Mouse (Mus musculus): ENCODE measurements around the gene Btbd6.

Gene Btbd6

DNA sequence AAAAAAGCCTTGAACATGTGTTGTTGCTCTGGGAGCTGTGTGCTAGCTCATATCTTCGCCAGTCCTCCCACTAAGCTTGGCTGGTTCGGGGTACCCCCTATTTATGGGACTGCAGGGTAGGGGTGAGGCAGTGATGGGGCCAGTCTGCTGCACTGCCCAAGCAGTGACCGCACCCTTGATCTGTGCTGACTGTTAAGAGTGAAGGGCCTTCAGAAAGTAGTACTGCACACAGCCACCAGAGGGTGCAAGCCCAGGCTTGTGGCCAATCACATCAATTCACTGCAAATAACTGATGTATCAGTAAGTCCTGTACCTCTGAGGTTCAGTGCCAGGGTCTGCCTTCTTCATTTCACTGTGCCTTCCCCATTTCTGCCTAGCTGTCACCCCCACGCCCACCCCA, 20.5 kb upstream of the Btbd6 start:
- peak; percentile 71 to 92 for DNase-seq

DNA sequence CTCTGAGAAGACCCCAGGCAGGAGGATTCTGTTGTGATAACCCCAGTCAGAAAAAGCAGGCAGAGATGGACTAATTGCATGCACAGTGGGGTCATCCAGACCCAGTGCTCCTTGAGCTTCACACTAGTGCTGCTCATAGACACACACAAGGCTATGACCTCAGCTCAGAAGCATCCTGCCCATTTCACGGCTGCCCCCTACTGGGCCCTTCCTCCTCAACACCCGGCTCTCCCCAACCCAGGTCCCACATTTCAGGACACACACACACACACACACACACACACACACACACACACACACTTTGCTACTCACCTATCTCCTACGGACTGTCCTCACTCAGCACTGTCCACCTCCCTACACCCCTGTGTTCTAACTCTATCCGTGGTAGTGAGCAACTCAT, 18.0 kb upstream of the Btbd6 start:
- DNase-seq, result peak; percentile 42 to 77

- no peak for DNase-seq
These were observed 16.9 kb upstream of the Btbd6 start for GRCm38 (mm10) chr12:112959421-112959820.

DNA sequence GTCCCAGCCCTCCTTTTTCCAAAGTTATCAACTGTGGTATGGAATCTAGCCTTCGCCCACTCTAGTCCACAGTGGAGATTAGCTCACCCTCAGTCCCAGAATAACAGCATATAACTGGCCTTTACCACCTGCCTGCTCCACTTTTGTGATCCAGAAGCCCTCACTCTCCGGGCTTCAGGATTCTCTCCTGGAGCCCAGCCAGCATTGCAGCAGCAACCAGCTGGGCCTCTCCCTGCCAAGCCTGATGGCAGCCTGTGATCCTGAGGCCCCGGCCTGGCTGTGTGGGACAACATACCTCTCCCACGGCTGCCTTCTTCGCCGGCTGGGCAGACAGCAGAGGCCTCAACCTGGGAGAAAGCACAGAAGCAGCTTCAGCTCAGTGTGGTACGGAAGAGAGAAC, 14.9 kb upstream of the Btbd6 start:
- DNase-seq, result peak in 1 of 2 experiments; percentile 27

GRCm38 (mm10) chr12:112961872-112962271, 14.4 kb upstream of the Btbd6 start:
- DNase-seq, result peak in 1 of 2 experiments; percentile 27

- DNase-seq, result no peak
These were observed 10.5 kb upstream of the Btbd6 start for GRCm38 (mm10) chr12:112965783-112966182.

GRCm38 (mm10) chr12:112968943-112969342, 7.3 kb upstream of the Btbd6 start:
- DNase-seq, result no peak

- DNase-seq, result no peak
These were observed 6.7 kb upstream of the Btbd6 start for GRCm38 (mm10) chr12:112969616-112970015.

- DNase-seq, result no peak
These were observed 1.5 kb upstream of the Btbd6 start for GRCm38 (mm10) chr12:112974736-112975135.

GRCm38 (mm10) chr12:112977156-112977555, 874 bp downstream of the Btbd6 start:
- peak in 1 of 2 experiments; percentile 16 for DNase-seq

DNA sequence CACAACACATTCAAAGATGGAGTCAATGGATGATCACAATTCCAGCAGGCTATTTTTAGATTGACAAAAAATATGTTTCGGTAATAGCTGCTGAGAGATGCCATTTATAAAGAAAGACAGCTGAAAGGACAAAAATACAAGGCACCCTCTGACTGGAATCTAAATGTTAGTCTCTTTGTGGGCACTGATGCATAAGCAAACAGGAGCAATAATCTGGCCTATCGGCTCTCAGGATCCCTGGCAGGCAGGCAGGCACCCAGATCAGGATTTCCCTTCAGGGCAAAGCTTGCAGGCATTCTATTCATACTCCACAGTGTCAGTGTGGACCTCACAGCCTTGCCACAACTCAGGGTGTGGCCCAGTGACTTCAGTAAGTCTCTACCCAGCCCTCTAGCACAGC, 5.7 kb downstream of the Btbd6 start:
- DNase-seq, result no peak

DNA sequence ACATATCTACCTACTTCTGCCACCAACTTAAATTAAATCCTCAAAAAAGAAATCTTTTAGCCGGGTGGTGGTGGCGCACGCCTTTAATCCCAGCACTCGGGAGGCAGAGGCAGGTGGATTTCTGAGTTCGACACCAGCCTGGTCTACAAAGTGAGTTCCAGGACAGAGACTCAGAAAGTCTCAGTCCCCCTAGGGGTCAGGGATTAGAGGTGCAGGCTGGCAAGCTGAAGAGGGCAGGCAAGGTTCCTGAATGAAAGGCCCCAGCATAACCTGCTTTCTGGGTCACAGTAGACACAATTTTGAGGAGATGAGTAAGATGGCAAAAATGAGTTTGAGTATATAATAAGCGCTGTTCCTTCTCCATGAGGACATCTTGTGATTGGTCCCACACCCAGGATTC, 9.1 kb downstream of the Btbd6 start:
- peak in 1 of 2 experiments; percentile 9 for DNase-seq

DNA sequence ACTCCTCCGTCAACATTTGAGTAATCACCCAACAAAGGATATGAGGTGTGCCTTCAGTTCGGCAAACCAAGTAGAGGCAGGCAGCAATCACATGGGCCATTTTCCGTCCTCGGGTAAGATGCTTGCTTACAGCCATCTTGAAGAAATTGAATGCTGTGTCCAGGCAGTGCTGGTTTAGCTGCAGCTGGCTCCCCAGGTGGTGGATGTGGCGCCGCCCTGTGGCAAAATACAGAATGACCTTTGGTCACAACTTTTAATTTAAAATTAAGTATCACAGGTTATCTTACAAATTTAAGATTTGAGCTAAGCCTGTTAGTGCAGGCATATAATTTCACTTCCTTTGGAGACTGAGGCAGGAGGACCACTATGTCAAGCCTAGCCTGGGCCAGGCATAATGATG, 11.6 kb downstream of the Btbd6 start:
- DNase-seq, result peak; percentile 18 to 72

DNA sequence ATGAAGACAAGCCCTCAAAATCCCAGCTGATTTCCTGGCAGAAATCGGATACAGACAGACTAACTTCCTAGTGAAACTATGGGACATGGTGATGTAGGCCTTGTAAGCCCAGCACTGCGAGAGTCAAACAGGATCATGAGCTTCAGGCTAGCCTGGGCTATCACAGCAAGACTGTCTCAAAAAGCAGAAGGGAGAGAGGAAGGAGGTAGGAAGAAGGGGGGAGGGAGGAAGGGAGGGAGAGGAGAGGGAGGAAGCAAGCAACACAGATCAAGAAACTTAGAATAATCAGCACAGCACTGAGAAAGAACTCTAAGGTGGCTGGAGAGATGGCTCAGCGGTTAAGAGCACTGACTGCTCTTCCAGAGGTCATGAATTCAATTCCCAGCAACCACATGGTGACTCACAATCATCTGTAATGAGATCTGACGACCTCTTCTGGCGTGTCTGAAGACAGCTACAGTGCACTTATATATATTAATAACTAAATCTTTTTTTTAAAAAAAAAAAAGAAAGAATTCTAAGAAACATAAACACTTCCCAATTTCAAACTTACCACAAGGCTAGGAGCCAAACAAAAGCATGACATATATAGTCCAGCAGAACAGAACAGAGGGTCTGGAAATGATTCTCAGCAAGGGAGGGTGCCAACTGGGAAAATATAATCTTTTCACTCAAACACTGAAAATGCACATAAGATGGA, 14.6 kb downstream of the Btbd6 start:
- no peak for DNase-seq

- no peak for DNase-seq
These were observed 15.2 kb downstream of the Btbd6 start for GRCm38 (mm10) chr12:112991444-112991843.

GRCm38 (mm10) chr12:112994153-112994552, 17.9 kb downstream of the Btbd6 start:
- peak; percentile 28 to 42 for DNase-seq

GRCm38 (mm10) chr12:112999569-113000293, 23.4 kb downstream of the Btbd6 start:
- peak in 1 of 2 experiments; percentile 33 for DNase-seq

DNA sequence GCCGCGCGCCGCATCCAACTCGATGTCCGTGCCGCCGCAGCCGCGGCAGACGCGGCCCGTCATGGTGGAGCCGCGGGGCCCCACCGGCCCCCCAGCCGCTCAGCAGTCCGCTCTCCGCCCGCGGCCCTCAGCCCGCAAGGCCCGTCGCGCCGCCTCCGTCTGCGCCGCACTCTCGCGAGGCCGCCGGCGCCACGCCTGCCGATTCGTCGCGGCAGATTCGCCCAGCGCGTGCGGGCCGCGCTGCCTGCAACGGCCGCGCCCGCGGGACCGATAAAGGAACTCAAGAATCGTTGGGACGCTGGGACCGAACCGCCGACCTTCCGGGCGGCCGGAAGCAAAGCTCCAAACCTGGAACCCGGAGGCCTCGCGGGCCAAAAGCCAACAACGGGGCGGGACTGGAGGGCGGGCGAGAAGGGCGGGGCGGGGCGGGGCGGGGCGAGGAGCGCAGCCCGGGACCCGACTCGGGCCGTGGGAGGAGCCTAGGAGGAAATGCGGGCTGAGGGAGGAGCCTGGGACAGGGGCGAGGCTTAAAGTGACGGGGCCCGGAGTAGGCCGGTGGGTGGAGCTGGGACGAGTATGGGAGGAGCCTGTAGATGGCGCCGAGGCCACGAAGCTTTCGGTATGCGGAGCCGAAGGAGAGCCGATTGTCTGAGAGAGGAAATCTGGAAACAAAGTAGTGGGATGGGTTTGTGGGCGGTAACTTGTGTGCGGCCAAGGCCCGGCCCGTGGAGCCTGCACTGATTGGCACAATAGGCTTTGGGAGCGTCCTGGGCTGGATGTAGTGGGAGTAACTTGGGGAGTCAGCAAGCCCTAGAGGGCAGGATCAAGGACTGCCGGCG, 24.2 kb downstream of the Btbd6 start, which contains the start of gene Brf1:
TSS of gene Brf1 (minus strand) at position 411 of the 839 bp plus-strand sequence.
- peak; percentile 98 for DNase-seq

GRCm38 (mm10) chr12:113001133-113001474, 24.8 kb downstream of the Btbd6 start:
- no peak for DNase-seq

DNA sequence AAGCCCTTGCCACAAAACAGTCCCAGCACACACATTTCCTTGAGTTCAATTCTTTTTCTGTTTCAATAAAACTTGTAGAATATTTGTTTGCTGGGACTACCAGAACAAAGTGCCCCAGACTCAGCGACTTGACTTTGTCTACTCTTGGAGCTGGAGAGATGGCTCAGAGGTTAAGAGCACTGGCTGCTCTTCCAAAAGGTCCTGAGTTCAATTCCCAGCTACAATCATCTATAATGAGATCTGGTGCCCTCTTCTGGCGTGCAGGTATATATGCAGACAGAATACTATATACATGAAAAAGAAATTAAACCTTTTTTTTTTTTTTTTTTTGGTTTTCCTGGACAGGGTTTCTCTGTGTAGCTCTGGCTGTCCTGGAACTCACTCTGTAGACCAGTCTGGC, 26.4 kb downstream of the Btbd6 start:
- DNase-seq, result no peak

GRCm38 (mm10) chr12:113004011-113004410, 27.7 kb downstream of the Btbd6 start:
- DNase-seq, result no peak

- DNase-seq, result peak; percentile 89 to 92
These were observed 28.7 kb downstream of the Btbd6 start for GRCm38 (mm10) chr12:113004993-113005392.

- peak; percentile 37 to 66 for DNase-seq
These were observed 35.5 kb downstream of the Btbd6 start for GRCm38 (mm10) chr12:113011702-113012360.
